Mouse (Mus musculus) layer of hippocampus, adult 8-10 months (tissue): ENCODE data around the gene Cryab. TPM values are rescaled to one million over a fixed set of nuclear protein-coding genes. Genes with fewer than 3 reads are reported as not detected.

Experiments
- DNase-seq, 2 experiments: peaks; one replicate each; pipeline ENCODE4 v3.0.0; 2022; ENCODE audit warnings: low spot score in 2 of 2
- total RNA-seq, 4 experiments: library from RNA; stranded (reverse); gene quantifications; 2 replicates each; pipeline ENCODE4 v1.2.4; 2022

Gene Cryab
- total RNA-seq, result 100 to 1,000 TPM; 136 to 196 (median 167) TPM

DNA sequence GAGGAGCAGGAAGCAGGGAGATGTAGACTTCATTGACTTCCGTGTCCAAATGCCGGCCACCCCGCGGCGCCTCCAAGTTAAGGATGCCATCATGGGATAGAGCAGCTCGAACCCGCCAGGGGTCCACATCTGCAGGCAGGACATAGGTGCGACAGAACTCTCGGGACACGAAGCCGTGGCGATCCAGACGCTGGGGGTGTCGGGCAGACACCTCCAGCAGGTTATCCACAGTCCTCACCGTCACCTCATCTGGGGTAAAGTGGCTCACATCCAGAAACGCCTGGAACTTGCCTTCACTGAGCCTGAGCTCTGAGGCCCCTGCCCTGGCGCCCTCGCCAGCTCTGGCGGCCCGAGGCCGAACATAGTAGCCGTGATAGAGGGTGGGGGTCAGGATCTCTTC is at the start of gene Cryab:
Cryab (plus strand) TSS at position 3 of the 400 bp plus-strand sequence.
- DNase-seq, result no peak

DNA sequence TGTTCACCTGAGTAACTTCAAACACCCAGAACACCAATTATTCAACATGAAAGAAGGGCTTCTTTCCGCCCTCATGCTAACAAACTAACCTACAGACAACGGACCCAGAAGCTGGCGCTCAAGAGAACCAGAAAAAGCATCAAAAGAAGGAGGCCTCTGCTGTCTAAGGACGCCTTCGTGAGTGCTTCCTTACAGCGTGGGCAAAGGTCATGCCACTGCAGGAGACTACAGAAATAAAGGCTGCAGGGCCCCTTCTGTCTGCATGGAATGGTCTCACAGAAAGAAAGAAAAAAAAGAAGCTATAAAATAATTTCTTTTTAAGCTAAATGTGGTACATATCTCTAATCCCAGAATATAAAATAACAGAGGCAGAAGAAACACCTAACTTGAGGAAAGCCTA is 46.2 kb upstream of the Cryab start:
- no peak for DNase-seq

DNA sequence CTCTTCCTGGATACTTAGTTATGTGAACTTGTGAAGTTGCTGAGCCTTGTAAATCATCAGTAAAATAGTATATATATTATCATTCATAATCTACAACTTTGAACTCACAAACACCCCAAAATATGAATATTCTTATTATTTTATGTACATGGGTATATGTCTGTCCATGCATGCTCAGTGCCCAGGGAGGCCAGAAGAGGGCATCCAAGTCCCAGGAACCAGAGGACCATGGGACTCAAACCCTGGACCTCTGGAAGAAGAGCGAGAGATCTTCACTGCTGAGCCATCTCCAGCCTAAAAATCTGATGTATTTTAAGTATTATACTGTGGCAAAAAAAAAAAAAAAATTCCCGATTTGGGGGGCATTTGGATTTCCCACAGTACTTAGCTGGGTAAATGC is 42.0 kb upstream of the Cryab start:
- DNase-seq, result no peak

DNA sequence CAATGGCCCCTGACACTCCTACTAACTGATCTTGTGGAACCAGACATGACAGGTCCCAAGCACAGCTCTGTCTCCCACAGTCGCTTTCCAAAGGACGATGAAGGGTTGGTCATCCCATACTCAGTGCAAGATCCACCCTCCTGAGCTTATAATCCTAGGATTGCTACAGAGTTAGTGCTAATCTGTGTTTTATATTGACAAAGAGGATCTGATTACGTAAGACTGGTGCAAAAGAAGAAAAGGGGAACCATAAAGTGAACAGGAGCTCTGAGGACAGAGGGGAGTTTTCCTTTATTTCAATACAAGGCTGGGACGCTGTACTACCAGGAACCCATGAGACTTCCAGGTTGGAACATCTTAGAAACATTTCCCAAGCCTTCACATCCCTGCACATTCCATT is 39.8 kb upstream of the Cryab start:
- no peak for DNase-seq

DNA sequence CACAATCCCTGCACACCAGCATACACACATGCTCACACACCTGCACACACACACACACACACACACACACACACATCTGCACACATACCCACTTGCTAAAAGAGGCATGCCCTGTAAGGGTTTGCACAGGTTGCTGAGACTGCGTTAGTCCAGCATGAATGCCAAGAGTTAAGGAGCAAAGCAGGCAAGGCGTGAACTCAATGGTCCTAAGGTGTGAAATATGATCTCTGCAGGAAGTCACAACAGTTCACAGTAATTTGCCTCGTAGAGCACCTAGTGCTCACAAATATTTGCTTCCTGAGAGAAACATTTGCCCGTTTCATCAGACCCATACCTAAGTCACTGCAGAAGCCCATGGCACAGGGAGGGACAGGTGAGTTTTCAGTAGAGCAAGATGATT is 36.9 kb upstream of the Cryab start:
- no peak for DNase-seq

DNA sequence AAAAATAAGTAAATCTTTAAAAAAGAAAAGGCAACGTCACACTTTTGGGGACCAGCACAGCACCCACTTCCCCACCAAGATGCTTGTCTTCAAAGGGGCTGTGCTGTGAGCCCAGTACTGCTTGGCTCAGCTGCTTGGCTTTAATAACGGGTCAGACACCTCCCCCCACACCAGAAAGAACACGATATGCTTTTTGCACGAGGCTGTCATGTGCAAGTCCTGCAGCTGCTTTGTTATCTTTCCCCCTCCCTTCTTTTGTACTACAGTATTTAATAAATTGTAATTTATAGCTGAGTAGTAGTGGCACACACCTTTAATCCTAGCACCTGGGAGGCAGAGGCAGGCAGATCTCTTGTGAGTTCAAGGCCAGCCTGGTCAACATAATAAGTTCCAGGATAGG is 32.2 kb upstream of the Cryab start:
- no peak for DNase-seq

DNA sequence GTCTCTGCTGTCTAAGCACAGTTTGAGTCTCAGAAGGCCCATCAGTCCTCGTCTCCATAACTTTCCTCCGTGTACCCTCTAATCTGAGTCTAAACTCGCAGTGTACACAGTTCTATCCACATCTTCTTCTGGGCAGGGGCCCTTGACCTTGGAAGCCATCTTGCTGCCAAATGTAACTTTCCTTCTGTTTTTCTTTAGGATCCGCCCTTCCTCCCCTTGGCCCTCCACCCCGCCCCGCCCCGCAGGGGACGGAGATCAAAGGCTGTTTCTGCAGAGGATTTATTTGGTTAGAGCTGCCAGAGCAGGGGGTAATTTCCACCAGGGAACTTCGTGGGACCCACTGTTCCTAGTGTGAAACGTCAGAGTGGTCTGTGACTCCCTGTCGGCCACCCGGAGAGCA is 30.1 kb upstream of the Cryab start:
- DNase-seq, result no peak

DNA sequence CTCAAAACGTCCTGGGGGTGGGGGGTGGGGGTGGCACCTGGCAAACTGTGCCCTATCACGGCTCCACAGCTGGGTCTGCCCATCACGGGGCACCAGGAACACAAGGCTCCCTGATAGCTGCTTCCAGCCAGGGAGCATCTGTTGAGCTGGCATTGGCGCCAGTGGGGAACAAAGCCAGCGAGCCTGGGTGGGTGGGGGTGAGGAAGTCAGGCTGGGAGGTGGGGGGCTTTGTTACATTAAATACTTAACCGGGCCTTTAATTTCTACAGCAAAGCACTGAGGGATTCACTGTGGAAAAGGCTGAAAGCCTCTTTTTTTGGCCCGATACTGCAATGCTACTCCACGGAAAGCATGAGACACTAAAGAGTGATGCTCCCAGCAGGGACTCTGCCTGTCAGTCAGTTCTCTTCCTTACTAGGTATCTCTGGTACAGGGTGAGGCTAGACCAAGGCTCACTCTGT is 28.6 kb upstream of the Cryab start:
- DNase-seq, result no peak

DNA sequence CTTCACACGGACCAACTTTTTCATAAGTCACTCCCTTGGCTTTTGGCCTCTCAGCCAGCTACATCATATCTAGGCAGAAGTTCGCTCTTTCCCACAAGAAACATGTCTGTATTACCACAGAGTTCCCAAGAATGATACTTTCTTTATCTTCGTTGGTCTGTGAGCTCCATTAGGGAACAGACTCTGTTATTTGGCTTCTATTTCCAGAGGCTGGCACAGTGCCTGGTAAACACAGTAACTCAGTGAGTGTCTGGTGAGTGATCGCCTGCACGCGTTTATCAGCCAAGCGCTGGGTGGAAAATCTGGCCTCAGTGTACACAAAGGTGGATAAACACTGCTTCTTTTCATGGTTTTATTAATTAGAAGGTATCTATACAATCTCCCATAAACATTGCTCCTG is 27.7 kb upstream of the Cryab start:
- peak; percentile 71 to 81 for DNase-seq

DNA sequence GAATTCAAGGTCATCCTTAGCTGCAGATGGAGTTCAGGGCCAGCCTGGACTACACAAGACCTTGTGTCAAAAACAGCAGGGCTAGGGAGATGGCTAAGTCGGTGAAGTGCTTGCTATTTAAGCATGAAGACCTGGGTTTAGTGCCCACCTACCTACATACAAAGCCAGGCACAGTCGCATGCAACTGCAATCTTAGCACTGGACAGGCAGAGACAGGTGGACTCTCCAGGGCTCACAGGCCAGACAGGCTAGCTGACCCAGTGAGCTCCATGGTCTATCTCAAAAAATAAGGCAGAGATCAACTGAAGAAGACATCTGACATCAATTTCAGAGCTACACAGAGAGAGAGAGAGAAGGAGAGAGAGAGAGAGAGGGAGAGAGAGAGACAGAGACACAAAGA is 27.0 kb upstream of the Cryab start:
- no peak for DNase-seq

DNA sequence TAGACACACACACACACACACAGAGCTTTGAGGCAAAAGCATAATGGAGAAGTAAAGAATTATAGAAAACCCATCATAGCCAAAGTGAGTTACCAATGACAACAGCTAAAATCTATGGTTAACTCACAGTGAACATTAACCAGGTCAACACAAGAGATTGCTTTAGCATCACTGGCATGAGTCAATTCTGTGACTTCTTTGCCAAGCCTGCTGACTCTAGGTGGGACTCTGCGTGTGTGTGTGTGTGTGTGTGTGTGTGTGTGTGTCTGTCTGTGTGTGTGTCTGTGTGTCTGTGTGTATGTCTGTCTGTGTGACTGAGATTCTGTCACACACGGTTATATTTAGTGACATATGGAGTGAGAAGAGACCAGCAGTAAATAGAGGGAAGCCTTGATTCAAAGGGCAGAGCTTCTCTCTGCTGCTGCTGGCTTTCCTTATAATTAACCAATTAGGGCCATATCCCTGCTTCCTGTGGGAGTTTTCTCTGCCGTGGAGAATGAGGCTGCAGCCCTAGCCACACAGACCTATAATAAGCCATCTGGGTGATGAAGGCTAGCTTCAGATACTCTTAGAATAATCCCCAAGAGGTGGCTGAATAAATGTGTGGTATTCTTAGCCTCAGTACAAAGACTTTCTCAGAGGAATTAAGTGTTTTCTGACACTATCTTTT is 26.3 kb upstream of the Cryab start:
- no peak for DNase-seq

DNA sequence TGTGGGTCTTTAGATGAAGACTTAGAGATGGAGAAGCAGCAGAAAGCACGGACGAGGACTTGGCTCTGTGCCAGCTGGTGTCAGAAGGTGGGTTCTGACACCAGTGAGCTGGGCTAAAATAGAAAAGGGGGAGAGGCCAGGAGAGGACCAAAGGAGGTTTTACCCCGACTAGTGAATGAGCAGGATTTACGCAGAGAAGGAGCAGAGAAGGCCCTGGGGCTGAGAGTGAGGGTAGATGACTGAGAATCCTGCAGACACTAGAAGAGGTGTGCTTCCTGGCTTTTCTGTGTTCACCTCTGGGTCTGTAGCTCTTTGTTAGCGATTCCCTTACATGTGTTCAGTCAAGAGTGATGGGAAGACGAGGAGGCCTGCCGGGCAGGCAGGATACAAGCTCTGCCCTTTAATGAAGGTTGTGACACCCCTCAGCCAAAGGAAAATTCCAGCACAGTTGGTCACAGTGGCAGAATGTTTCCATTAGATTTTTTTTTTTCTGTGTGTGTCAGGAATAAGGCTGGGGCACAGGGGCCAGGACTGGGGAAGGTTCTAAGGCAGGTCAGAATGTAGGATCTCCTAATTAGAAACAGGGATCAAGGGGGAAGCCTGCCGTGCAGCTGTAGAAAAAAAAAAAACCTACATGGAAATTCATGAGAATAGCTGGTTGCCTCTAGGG is 25.1 kb upstream of the Cryab start:
- DNase-seq, result no peak

DNA sequence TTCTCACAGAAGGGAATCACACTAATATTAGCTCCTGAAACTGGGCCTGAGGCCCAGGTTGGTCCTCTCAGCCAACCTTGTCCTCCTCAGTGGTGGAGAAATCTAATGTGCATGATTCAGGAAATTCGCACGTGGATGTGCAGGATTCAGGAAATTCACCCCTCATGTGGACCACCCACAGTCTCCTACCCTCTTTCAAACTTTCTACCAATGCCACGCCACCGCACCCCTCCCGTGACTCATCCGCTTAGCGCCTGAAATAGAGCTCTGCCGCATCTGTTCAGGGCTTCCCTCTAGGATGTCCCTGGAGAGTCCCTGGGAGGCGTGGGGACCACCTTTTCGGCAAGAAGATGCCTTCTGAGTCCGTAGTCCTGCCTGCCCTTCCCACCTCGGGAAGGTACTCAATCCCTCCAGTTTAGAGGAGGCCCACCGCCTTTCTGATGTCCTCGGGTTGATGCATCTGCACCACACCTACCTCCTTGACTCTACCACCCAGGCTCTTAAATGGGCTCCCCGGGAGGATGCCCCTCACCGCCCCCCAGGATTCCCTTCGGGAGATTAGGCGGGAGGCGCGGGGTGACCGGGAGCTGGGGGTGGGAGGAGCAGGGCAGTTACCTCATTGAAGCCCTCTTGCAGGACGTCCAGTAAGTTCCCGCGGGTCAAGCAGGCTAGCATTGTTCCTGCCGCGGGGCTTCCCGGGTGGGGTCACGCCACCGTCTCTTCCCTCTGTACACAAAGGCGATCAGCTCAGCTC is 23.8 kb upstream of the Cryab start:
- peak in 1 of 2 experiments; percentile 46 for DNase-seq

DNA sequence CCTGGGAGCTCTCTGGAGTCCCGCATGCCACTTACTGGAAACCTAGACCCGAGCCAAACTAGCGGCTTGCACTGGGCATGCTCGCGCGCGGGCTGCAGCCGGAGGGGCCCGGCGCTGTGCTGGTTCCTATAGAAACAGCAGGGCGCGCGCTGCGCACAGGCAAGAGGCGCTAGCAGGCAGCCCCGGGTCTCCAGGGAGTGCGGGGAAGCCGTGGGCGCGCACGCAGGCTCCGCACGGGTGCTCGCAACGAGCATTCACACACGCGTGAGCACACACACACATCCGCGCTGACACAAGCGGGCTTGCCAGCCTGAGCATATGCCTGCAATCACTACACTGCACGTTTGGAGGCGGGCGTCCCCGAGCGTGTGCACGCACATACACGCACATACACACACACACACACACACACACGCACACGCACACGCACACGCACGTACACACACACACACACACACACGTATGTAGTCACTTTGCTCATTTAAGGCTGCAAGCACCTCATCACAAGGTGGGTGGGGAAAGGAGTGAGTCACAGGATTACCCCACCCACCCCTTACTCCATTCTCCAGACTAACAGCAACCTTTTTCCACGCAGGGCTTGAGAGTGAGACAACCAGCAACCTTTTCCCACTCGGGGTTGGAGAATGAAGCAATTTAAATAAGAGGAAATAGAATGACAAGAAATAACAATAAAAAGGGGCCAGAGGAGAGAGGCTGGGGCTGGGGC is 23.0 kb upstream of the Cryab start:
- DNase-seq, result peak; percentile 83 to 86

DNA sequence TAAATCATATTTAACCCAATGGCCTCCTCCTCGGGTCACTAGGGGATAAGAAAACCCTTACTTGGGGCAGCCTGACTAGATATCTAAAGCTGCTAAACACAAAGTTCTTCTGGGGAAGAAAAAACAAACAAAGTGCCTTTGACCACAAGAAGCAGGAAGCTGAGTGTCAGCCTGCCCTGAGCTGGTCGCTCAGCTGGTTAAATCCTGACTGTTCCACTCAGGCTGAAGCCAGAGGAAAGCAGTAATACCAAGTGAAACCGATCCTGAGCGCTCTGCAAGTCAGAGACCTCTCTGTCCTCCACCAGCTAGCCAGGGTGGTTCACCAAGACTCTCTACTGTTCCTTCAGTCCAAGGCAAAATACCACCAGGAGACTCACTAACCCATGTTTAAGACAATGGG is 21.5 kb upstream of the Cryab start:
- DNase-seq, result no peak

DNA sequence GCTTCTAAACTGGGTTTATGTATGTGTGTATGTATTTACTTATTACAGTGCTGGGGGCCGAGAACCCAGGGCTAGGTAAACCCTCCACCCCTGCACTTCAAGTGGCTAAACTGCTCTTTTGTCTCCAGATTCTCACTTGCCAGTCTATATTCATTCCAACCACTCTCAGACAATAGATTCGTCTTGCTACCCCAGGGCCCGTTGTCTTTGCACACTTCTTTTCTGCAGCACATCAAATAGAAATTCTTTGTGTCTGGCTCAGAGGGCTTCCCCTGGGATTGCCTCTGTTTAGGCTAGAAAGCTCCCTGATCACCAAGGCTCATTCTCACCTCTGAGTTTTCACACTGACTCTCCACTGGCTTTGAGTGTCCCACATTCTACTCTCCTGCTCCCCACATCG is 18.6 kb upstream of the Cryab start:
- DNase-seq, result no peak

DNA sequence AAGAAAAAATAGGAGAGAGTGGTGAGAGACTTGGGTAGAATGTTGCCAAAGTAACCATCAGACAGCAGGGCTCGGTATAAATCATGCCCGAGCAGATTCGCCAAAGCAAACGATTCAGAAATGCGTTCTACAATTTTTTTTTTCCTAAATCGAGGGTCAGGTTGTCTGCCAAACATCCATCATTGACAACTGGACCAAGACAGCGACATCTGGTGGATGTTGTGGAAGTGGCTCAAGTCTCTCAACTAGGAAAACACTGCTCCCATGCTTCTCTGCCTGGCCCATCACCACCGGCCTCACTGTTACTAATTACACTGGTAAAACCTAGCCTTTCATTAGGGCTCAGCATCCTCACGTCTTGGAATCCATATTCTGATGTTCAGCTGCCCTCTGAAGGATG is 16.1 kb upstream of the Cryab start:
- peak in 1 of 2 experiments; percentile 63 for DNase-seq

DNA sequence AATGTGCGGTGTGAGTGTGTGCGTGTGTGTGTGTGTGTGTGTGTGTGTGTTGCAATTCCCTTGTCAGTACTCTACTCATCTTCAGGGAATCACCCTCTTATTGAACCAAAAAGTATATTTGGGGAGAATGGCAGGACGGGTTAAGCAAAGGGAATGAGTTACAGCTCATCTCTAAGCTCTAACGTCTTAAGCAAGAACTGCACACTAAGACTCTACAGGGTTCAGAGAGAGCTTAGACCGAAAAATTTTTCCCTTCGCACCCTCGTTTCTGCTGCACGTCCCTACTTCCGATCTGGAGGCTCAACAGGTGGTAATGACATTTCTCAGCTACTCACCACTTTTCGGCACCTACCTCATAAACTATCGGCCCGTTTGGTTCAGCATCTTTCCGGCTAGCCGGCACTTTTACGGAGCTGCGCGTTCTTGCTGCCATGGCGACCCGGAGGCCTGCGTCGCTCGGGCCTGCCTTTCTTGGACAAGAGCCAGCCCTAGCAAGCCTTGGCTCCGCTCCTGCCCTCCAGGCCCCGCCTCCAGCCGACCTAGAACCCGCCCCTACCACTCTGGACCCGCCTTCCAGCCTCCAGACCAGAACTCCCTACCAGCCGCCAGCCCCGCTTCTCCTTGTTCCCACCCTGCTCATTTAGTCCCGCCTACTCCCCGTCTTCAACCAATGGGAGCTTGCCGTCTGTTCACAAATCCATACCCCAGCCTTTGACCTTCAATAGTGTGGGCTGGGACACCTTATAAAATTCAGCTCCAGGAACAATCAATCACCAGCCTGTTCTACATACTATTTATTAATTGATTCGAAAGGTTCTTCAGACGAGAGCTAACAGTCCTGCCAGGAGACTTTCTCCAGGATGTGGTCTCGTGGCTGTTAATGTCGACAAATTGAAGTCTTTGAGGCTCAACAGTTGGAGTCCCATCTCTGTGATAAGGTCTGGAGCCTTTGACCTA is 11.9 kb upstream of the Cryab start, which contains the start of gene Dixdc1:
Dixdc1 (minus strand) TSS at position 604 of the 957 bp plus-strand sequence.
- DNase-seq, result peak; percentile 93 to 94

DNA sequence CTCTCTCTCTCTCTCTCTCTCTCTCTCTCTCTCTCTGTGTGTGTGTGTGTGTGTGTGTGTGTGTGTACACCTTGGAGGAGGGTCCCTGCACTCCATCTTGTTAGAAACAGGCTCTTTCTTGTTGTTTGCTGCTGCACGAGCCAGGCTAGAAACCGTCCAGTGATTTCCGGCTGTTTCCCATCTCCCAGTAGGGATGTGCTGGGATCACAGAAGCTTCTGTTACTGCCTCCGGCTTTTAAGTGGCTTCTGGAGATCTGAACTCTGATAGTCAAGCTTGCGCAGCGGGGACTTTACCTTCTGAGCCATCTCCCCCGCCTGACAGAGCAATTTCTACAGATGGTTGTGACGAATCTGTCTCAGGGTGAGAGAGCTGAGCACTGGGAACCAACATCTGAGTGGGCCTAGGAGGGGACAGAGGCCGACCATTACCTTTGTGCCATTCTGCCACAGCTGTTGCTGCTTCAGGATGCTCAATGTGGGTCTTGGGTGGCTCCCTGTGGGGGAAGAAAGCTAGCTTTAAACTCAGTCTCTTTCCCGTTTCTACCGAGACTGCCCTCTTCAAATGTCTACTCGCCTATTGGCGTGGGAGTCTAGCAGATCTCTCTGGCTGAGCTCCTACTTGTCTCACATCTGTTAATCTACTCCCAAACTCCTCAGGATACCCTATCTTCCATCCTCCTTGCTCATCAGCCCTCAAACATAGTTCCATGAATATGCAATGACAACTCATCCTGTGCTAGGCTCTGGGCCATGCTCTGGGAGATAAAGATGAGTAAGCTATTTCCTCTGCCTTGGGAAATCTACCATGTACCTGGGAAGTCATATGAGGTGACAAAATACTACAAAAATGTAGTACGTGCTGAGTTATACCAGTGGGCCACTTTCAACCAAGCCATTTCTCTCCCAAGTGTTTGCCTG is 10.0 kb upstream of the Cryab start:
- DNase-seq, result no peak
